In the genomic region with DNA sequence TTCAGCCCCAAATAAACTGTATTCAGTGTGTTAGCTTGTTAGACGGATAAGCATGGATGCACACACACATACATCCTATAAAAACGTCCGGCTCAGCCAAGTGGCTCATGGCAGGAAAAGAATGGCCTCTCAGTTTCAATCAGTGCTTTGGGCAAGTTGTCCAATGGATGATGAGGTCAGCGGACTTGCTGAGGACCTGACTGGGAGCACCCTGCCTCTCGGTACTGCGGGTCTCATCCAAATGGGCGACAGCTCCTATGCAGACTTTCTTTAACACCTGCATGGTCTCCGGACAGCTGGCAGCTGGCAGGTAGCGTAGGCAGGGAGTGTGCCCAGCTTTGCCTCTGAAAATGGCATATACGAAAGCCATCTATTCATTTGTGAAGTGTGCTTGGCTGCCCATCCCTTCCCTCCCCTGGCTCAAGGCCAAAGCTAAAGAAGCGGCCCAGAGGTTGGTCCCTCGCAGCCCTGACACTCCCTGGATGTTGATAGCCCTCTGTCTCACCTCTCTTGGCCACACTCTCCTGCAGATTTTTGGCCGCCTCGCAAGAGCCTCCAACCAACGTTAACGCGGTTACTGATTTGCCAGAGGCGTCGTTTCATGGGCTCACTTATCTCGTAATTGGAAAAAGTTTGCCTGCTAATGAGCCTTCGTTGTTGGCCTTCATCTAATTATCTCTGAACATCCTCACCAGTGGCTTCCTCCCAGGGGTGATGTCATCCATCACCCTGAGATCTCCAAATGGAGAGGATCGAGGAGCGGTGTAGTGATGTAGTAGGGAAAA, we compare ENCODE assay signal across 19 mouse cellular contexts.
DNase-seq lines count a peak whose midpoint lies in the region; ATAC-seq and TF ChIP-seq lines count a peak whose summit lies in the region.
"Had no signal": no experiment of that assay in that cellular context is flagged by ENCODE, and none has a peak within 500 bp of the region (broad histone marks: within the 10 kb centered on the region; RNA-seq: fewer than 3 reads in every experiment).

No protein-coding gene starts in this region.

- peaks cover 8% of the 10 kb centered on the region for H3K9me3 ChIP-seq in kidney, embryonic 16.5 days (ENCODE audit: low read length)
- 0 out of 2 replicates have a peak, but pooled peaks cover 2% of the 10 kb centered on the region for H3K9me3 ChIP-seq in neural tube, embryonic 14.5 days (ENCODE audit: control insufficient read depth, low read length)
- H3K9me3 ChIP-seq in hindbrain, embryonic 14.5 days (ENCODE audit: control insufficient read depth, low read length), result no peaks in the 10 kb centered on the region

- WGBS in cerebellum, adult 2 months, result 40% methylated on average over 23 of the region's 23 CpGs
- WGBS in kidney, embryonic 16.5 days, result 59% methylated on average over 23 of the region's 23 CpGs
- 60% methylated on average over 23 of the region's 23 CpGs for WGBS in neural tube, embryonic 14.5 days
- WGBS in hindbrain, embryonic 14.5 days, result 52% methylated on average over 23 of the region's 23 CpGs

- H3K27ac ChIP-seq in cerebellum, adult 2 months (ENCODE audit: insufficient read depth, low read length), result no peak overlapping the region
- H3K27ac ChIP-seq in kidney, embryonic 16.5 days (ENCODE audit: low read length), result no peak overlapping the region
- peak overlapping the region; percentile 45; the same call in 1 of the 2 replicates for H3K27ac ChIP-seq in neural tube, embryonic 14.5 days (ENCODE audit: low read depth, low read length)
- peak overlapping the region; percentile 68 for H3K27ac ChIP-seq in hindbrain, embryonic 14.5 days
- H3K27ac ChIP-seq: embryonic facial prominence, embryonic 13.5 days had no signal

- DNase-seq in cerebellum, postnatal 10 days, result peak; percentile 44 to 54
- no peak for DNase-seq in cerebellum, adult 2 months
- DNase-seq in kidney, postnatal 14 days, result peak; percentile 11
- DNase-seq in neural tube, embryonic 10.5 days (ENCODE audit: extremely low spot score, low spot score), result no peak
- no peak for DNase-seq in hindbrain, embryonic 14.5 days (ENCODE audit: low spot score)
- no peak for DNase-seq in gastrocnemius, adult 18-20 months (ENCODE audit: low spot score)
- DNase-seq: B cell, adult 2 months; cerebellum, adult 8-10 months; heart, adult 18-20 months; kidney, adult 8-10 months; lung, adult 18-20 months; thymus, postnatal 25 days had no signal

- no peak for TF ChIP-seq CTCF in cerebellum, adult 2 months (IDR thresholded peaks at IDR 0.05; ENCODE audit: borderline replicate concordance, insufficient read depth, low read depth, low read length)

- no peaks in the 10 kb centered on the region for H3K27me3 ChIP-seq in cerebellum, adult 2 months (ENCODE audit: control insufficient read depth, insufficient read depth, low read length)
- H3K27me3 ChIP-seq in kidney, embryonic 16.5 days (ENCODE audit: insufficient read depth, low read length), result no peaks in the 10 kb centered on the region
- H3K27me3 ChIP-seq in neural tube, embryonic 14.5 days (ENCODE audit: control insufficient read depth, insufficient read depth, low read length), result no peaks in the 10 kb centered on the region
- no peaks in the 10 kb centered on the region; the same call in 1 of the 2 replicates for H3K27me3 ChIP-seq in hindbrain, embryonic 14.5 days (ENCODE audit: control insufficient read depth, insufficient read depth, low read length)
- H3K27me3 ChIP-seq: embryonic facial prominence, embryonic 13.5 days; Patski had no signal

- H3K4me2 ChIP-seq in kidney, embryonic 16.5 days (replicated peaks; ENCODE audit: low read depth, low read length), result no peak overlapping the region
- H3K4me2 ChIP-seq in neural tube, embryonic 14.5 days (ENCODE audit: low read depth, low read length), result no peak overlapping the region
- H3K4me2 ChIP-seq in hindbrain, embryonic 14.5 days (replicated peaks), result no peak overlapping the region
- H3K4me2 ChIP-seq: embryonic facial prominence, embryonic 13.5 days; midbrain, embryonic 11.5 days had no signal

- no peak for ATAC-seq in kidney, embryonic 16.5 days (ENCODE audit: low FRiP score, low TSS enrichment)
- ATAC-seq in neural tube, embryonic 14.5 days (ENCODE audit: low read depth), result no peak
- peak; percentile 31; the same call in 1 of the 2 replicates for ATAC-seq in hindbrain, embryonic 14.5 days (ENCODE audit: low FRiP score)
- ATAC-seq: activated CD4-positive, CD25-positive, alpha-beta regulatory T cell, adult 4 months; inflammation-experienced regulatory T-cells, adult 6 months; Patski had no signal

- no peak overlapping the region for H3K9ac ChIP-seq in kidney, embryonic 16.5 days (replicated peaks; ENCODE audit: low read length)
- peak overlapping the region; percentile 16; the same call in 1 of the 2 replicates for H3K9ac ChIP-seq in neural tube, embryonic 14.5 days (replicated peaks; ENCODE audit: low read depth, low read length)
- H3K9ac ChIP-seq in hindbrain, embryonic 14.5 days, result no peak overlapping the region; the same call in 1 of the 2 replicates
- H3K9ac ChIP-seq: embryonic facial prominence, embryonic 13.5 days had no signal

- H3K4me3 ChIP-seq in cerebellum, adult 2 months (replicated peaks; ENCODE audit: insufficient read depth, low read depth, low read length), result no peak overlapping the region
- no peak overlapping the region for H3K4me3 ChIP-seq in kidney, embryonic 16.5 days (ENCODE audit: low read length)
- no peak overlapping the region for H3K4me3 ChIP-seq in neural tube, embryonic 14.5 days (ENCODE audit: low read depth, low read length)
- H3K4me3 ChIP-seq in hindbrain, embryonic 14.5 days (replicated peaks; ENCODE audit: low read length), result no peak overlapping the region
- H3K4me3 ChIP-seq: embryonic facial prominence, embryonic 13.5 days had no signal

- no peaks in the 10 kb centered on the region; the same call in 1 of the 2 replicates for H3K4me1 ChIP-seq in cerebellum, adult 2 months (ENCODE audit: control insufficient read depth, insufficient read depth, low read length)
- H3K4me1 ChIP-seq in kidney, embryonic 16.5 days (ENCODE audit: insufficient read depth, low read length), result peaks cover 8% of the 10 kb centered on the region; the same call in 1 of the 2 replicates
- H3K4me1 ChIP-seq in neural tube, embryonic 14.5 days (ENCODE audit: control insufficient read depth, insufficient read depth, low read length), result peaks cover 23% of the 10 kb centered on the region
- H3K4me1 ChIP-seq in hindbrain, embryonic 14.5 days (replicated peaks; ENCODE audit: control insufficient read depth, insufficient read depth, low read length), result peaks cover 64% of the 10 kb centered on the region

- no peak for TF ChIP-seq POLR2A in cerebellum, adult 2 months (IDR thresholded peaks at IDR 0.05; ENCODE audit: borderline replicate concordance, insufficient read depth, low read length)

- H3K36me3 ChIP-seq in kidney, embryonic 16.5 days (ENCODE audit: insufficient read depth, low read length), result no peaks in the 10 kb centered on the region
- no peaks in the 10 kb centered on the region for H3K36me3 ChIP-seq in neural tube, embryonic 14.5 days (ENCODE audit: control insufficient read depth, insufficient read depth, low read length)
- H3K36me3 ChIP-seq in hindbrain, embryonic 14.5 days (replicated peaks; ENCODE audit: control insufficient read depth, insufficient read depth), result no peaks in the 10 kb centered on the region

Comparison
In these comparisons a context has a peak if more than half of its experiments do, and no peak if none do; other contexts are left out.
1. DNase-seq: peak in cerebellum, postnatal 10 days (2 of 2) and kidney, postnatal 14 days (single experiment); none in cerebellum, adult 2 months (0 of 2), neural tube, embryonic 10.5 days (single experiment), hindbrain, embryonic 14.5 days (single experiment) and gastrocnemius, adult 18-20 months (single experiment).
2. H3K27ac ChIP-seq: peak in neural tube, embryonic 14.5 days (single experiment) and hindbrain, embryonic 14.5 days (single experiment); none in cerebellum, adult 2 months (single experiment) and kidney, embryonic 16.5 days (single experiment).